Mouse (Mus musculus) macrophage (primary cell): Measurements from ENCODE around the gene Zmym6. TPM values are rescaled to one million over a fixed set of nuclear protein-coding genes. Genes with fewer than 3 reads are reported as not detected.

Experiments
- polyA plus RNA-seq: library from polyadenylated mRNA; stranded (reverse); fragments of 250-400 nt; gene quantifications from 3 replicates; pipeline ENCODE4 v1.2.4, GENCODE M21; 2018; ENCODE audit warnings: inconsistent platforms

Gene Zmym6
- polyA plus RNA-seq, 1 experiment from 2014 or later = 10.1 TPM

Other genes starting within 250 kb of the Zmym6 start
- gene Zmym4, start 109.2 kb upstream of the Zmym6 start, polyA plus RNA-seq = 9.4 to 15.1 TPM (median 14.7 TPM) in 3 replicates
- 107 to 312 TPM (median 142 TPM) in 3 replicates for gene Sfpq, start 56.1 kb upstream of the Zmym6 start, polyA plus RNA-seq
- 4.2 to 5.6 TPM (median 4.4 TPM) in 3 replicates for gene Zmym1, start 16.2 kb upstream of the Zmym6 start, polyA plus RNA-seq
- 16.5 to 26.8 TPM (median 18.8 TPM) in 3 replicates for gene Tmem35b, start 46.3 kb downstream of the Zmym6 start, polyA plus RNA-seq
- not detected in 3 replicates for gene Dlgap3, start 91.8 kb downstream of the Zmym6 start, polyA plus RNA-seq
- gene Smim12, start 166.4 kb downstream of the Zmym6 start, polyA plus RNA-seq = 26.3 to 43.2 TPM (median 41.8 TPM) in 3 replicates
- not detected in 3 replicates for gene Gja4, start 236.7 kb downstream of the Zmym6 start, polyA plus RNA-seq